1 mouse cellular context compared by ENCODE assay signal in genomic region chr19:53230942-53231815, GRCm38 (mm10).
TF ChIP-seq lines count a peak whose summit lies in the region.

No protein-coding gene starts in this region.

TF ChIP-seq in CH12.LX, 34 proteins besides CTCF, POLR2A, EP300 and RAD21 (continued from another document):
- TF ChIP-seq RCOR1 (conservative IDR thresholded peaks at IDR 0.05; ENCODE audit: low read depth, low read length) = 0 out of 2 replicates have a peak, but pooled peaks have one; percentile 55
- TF ChIP-seq ZC3H11A (IDR thresholded peaks at IDR 0.05; ENCODE audit: low read depth, low read length) = no peak
- TF ChIP-seq NELFE (IDR thresholded peaks at IDR 0.05; ENCODE audit: low read depth, low read length) = no peak
- no peak for TF ChIP-seq SMC3 (IDR thresholded peaks at IDR 0.05; ENCODE audit: low read depth, low read length)
- TF ChIP-seq JUND (conservative IDR thresholded peaks at IDR 0.05; ENCODE audit: low read depth, low read length) = no peak
- TF ChIP-seq ELF1 (IDR thresholded peaks at IDR 0.05; ENCODE audit: low read depth, low read length) = no peak
- no peak for TF ChIP-seq JUN (IDR thresholded peaks at IDR 0.05; ENCODE audit: insufficient read depth, low read depth, low read length)
- no peak for TF ChIP-seq POLR2AphosphoS2 (IDR thresholded peaks at IDR 0.05; ENCODE audit: low read depth, low read length)
- peak; percentile 50; the same call in 1 of the 2 replicates for TF ChIP-seq IRF4 (IDR thresholded peaks at IDR 0.05; ENCODE audit: low read depth, low read length)
- TF ChIP-seq MXI1 (IDR thresholded peaks at IDR 0.05; ENCODE audit: low read depth, low read length) = 0 out of 2 replicates have a peak, but pooled peaks have one; percentile 60
- TF ChIP-seq MYC (IDR thresholded peaks at IDR 0.05; ENCODE audit: low read depth, low read length) = no peak
- TF ChIP-seq CHD1 (IDR thresholded peaks at IDR 0.05; ENCODE audit: low read depth, low read length) = peak; percentile 71; the same call in 1 of the 2 replicates
- no peak for TF ChIP-seq PAX5 (IDR thresholded peaks at IDR 0.05; ENCODE audit: low read length)
- no peak for TF ChIP-seq ZKSCAN1 (IDR thresholded peaks at IDR 0.05; ENCODE audit: borderline replicate concordance, low read depth, low read length)
